Mouse (Mus musculus): ENCODE measurements around the gene Plppr2.

DNA sequence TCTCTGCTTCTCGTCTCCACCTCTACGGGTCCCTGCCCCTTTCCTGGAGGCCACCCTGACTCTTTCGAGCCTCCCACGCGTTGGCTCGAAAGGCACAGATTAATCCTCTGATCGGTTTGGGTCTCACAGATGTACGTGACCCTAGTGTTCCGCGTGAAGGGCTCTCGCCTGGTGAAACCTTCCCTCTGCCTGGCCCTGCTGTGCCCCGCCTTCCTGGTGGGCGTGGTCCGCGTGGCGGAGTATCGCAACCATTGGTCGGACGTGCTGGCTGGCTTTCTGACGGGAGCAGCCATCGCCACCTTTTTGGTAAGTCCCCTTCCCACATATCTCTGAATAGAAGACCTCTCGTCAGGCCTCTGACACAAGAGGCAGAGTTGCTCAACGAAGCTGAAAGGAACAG, 7.4 kb downstream of the Plppr2 start:
- TF ChIP-seq GATA1 (IDR thresholded peaks at IDR 0.05; ENCODE audit: borderline replicate concordance, low read length) (no peak), FLI1 (IDR thresholded peaks at IDR 0.05; ENCODE audit: low read length) (no peak)

Measured in megakaryocyte, embryonic 14.5 days (primary cell).